Mouse (Mus musculus) ES-Bruce4 (cell line): ENCODE measurements around the gene Aen.

Experiments
- CTCF ChIP-seq: IDR thresholded peaks from one replicate; pipeline ENCODE4 v1.8.1; 2011; ENCODE audit warnings: low read depth, low read length
- EP300 ChIP-seq: IDR thresholded peaks from 2 replicates; pipeline ENCODE4 v1.6.1; 2011; ENCODE audit warnings: low read depth, low read length; ENCODE audit not compliant: insufficient read depth
- POLR2A ChIP-seq: IDR thresholded peaks from one replicate; pipeline ENCODE4 v1.8.1; 2011; ENCODE audit warnings: low read length; ENCODE audit not compliant: insufficient read depth

- no peak for TF ChIP-seq POLR2A
- no peak for TF ChIP-seq CTCF
- TF ChIP-seq EP300, result peak; percentile 94
Measured at GRCm38 (mm10) chr7:78918686-78919085, 23.0 kb downstream of the Aen start.
